Mouse (Mus musculus): ENCODE data around the gene Senp5. TPM values are rescaled to one million over a fixed set of nuclear protein-coding genes. Genes with fewer than 3 reads are reported as not detected.
A peak's percentile ranks its signal among the peaks of the same experiment; 100 is the strongest.

Senp5 gene
- polyA plus RNA-seq, 1 experiment, result 3.9 TPM

GRCm38 (mm10) chr16:31944698-31945255 is 58.3 kb downstream of the Senp5 start:
- WGBS, result 86% methylated on average over 12 of the region's 12 CpGs
- no peak for DNase-seq (ENCODE audit: low read depth, low spot score)

GRCm38 (mm10) chr16:31943980-31944379 is 59.1 kb downstream of the Senp5 start:
- DNase-seq (ENCODE audit: low read depth, low spot score), result no peak
- WGBS, result 3% methylated on average over 10 of the region's 10 CpGs

- 57% methylated on average over 2 of the region's 2 CpGs for WGBS
- no peak for DNase-seq (ENCODE audit: low read depth, low spot score)
Measured at GRCm38 (mm10) chr16:31940586-31940985, 62.5 kb downstream of the Senp5 start.

- WGBS, result 74% methylated on average over 6 of the region's 6 CpGs
- no peak for DNase-seq (ENCODE audit: low read depth, low spot score)
Measured at GRCm38 (mm10) chr16:31938856-31939255, 64.2 kb downstream of the Senp5 start.

- 86% methylated on average over 4 of the region's 4 CpGs for WGBS
- DNase-seq (ENCODE audit: low read depth, low spot score), result no peak
Measured at GRCm38 (mm10) chr16:31936568-31936967, 66.5 kb downstream of the Senp5 start.

- WGBS, result 12% methylated on average over 36 of the region's 36 CpGs
- no peak for DNase-seq (ENCODE audit: low read depth, low spot score)
Measured at GRCm38 (mm10) chr16:31935091-31935979, 67.8 kb downstream of the Senp5 start.

GRCm38 (mm10) chr16:31934550-31935010 is 68.5 kb downstream of the Senp5 start:
- WGBS, result 46% methylated on average over 13 of the region's 13 CpGs
- no peak for DNase-seq (ENCODE audit: low read depth, low spot score)

- DNase-seq (ENCODE audit: low read depth, low spot score), result no peak
- 9% methylated on average over 42 of the region's 42 CpGs for WGBS
Measured at GRCm38 (mm10) chr16:31933751-31934549, 69.1 kb downstream of the Senp5 start, which contains the start of gene Pigz. Gene Pigz, plus strand, starts transcription at chr16:31933851.

GRCm38 (mm10) chr16:31932840-31933697 is 70.0 kb downstream of the Senp5 start:
- no peak for DNase-seq (ENCODE audit: low read depth, low spot score)
- WGBS, result under 1% methylated on average over 50 of the region's 50 CpGs

- DNase-seq (ENCODE audit: low read depth, low spot score), result no peak
- 66% methylated on average over 5 of the region's 5 CpGs for WGBS
Measured at GRCm38 (mm10) chr16:31932255-31932654, 70.8 kb downstream of the Senp5 start.

- WGBS, result 49% methylated on average over 17 of the region's 17 CpGs
- no peak for DNase-seq (ENCODE audit: low read depth, low spot score)
Measured at GRCm38 (mm10) chr16:31931330-31931729, 71.8 kb downstream of the Senp5 start.

GRCm38 (mm10) chr16:31927412-31927811 is 75.7 kb downstream of the Senp5 start:
- WGBS, result 92% methylated on average over 5 of the region's 5 CpGs
- DNase-seq (ENCODE audit: low read depth, low spot score), result no peak

GRCm38 (mm10) chr16:31926547-31927182 is 76.4 kb downstream of the Senp5 start:
- no peak for DNase-seq (ENCODE audit: low read depth, low spot score)
- whole genome bisulfite sequencing, result 66% methylated on average over 13 of the region's 13 CpGs

GRCm38 (mm10) chr16:31926091-31926490 is 77.0 kb downstream of the Senp5 start:
- 68% methylated on average over 6 of the region's 6 CpGs for WGBS
- no peak for DNase-seq (ENCODE audit: low read depth, low spot score)

GRCm38 (mm10) chr16:31924368-31924767 is 78.7 kb downstream of the Senp5 start:
- WGBS, result 36% methylated on average over 6 of the region's 6 CpGs
- no peak for DNase-seq (ENCODE audit: low read depth, low spot score)

GRCm38 (mm10) chr16:31918248-31918724 is 84.8 kb downstream of the Senp5 start:
- DNase-seq (ENCODE audit: low read depth, low spot score), result peak; percentile 51
- WGBS, result 4% methylated on average over 14 of the region's 14 CpGs

- 32% methylated on average over 11 of the region's 11 CpGs for whole genome bisulfite sequencing
Measured at GRCm38 (mm10) chr16:31917776-31918175, 85.3 kb downstream of the Senp5 start.

GRCm38 (mm10) chr16:31910281-31910847 is 92.7 kb downstream of the Senp5 start:
- DNase-seq (ENCODE audit: low read depth, low spot score), result no peak
- WGBS, result 43% methylated on average over 10 of the region's 10 CpGs

More at GRCm38 (mm10) chr16:31917776-31918175, 85.3 kb downstream of the Senp5 start:
- no peak for DNase-seq (ENCODE audit: low read depth, low spot score)

Measured in large intestine, adult 2 months (tissue).